Mouse (Mus musculus) embryonic stem cell, embryonic (primary cell): ENCODE data around the gene Ndufa9.

Source experiments
- CTCF ChIA-PET, 4 experiments: fragments of 300-600 bp in 2 of 4; fragments of 350-600 bp in 2 of 4; sonication (Branson Sonifier 250); formaldehyde crosslinking; loops; one replicate each; lab custom pipeline; 2022; ENCODE audit warnings: inconsistent platforms in 2 of 4; lab: Charles Lee
- POLR2A ChIA-PET, 4 experiments: fragments of 300-600 bp in 2 of 4; fragments of 350-600 bp in 2 of 4; sonication (Branson Sonifier 250); formaldehyde crosslinking; loops; one replicate each; lab custom pipeline; 2022; ENCODE audit warnings: antibody characterized with exemption in 4 of 4, inconsistent platforms in 1 of 4; lab: Charles Lee

Gene Ndufa9

DNA sequence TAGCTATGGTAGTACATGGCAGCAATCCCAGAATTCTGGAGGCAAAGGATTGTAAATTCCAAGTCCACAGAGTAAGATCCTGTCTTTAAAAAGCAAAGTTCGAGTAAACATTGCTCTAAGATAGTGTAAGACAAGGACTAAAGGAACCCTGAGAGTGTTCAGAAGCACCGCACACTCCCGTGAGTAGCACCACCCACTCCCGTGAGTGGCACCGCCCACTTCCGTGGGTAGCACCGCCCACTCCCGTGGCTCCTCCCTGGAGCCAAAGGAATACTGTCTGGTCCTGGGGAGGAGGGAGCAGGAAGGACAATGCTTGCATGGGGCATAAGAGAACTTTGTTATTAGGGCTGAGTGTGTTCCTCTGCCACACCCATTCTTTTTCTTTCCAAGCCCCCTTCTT, 60.1 kb downstream of the Ndufa9 start:
- ChIA-PET CTCF (no interaction called here), POLR2A (no interaction called here)

DNA sequence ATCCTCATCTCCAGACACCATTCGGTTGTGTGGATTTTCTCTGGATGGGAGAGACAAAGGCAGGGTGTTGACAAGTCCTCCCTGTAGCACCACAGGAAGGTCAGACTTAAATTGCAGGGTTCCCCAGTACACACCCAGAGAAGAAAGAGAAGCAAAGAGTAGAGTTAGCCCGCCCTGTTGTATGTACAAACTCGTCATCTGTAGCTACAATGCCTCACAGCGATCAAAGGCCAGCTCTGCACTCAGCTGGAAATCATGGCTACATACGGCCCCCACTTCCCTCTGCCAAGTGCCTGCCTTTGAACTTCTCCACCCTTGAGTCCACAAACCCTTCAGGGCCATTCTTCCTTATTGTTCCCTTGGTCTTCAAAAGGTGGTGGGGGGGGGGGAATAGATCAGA, 64.7 kb downstream of the Ndufa9 start:
- CTCF ChIA-PET, result interaction anchor here in 2 of 4 experiments (0.6 to 1.1 kb wide), 2 partner anchors 9 to 844 kb away, joined by 3 read pairs; no protein-coding TSS in a partner anchor
- POLR2A ChIA-PET, result interaction anchor here in 2 of 4 experiments (0.6 to 1.3 kb wide), 4 partner anchors 48 to 337 kb away, joined by 3 to 6 read pairs (median 4); no protein-coding TSS in a partner anchor

GRCm38 (mm10) chr6:126783651-126784066, 65.3 kb downstream of the Ndufa9 start:
- POLR2A ChIA-PET, result interaction anchor here in 2 of 4 experiments (0.7 to 1.3 kb wide), 2 partner anchors 48 to 337 kb away, joined by 3 read pairs; no protein-coding TSS in a partner anchor
- CTCF ChIA-PET, result interaction anchor here in 1 of 4 experiments (1.1 kb wide), 1 partner anchor 10 kb away, joined by 3 read pairs; no protein-coding TSS in a partner anchor

GRCm38 (mm10) chr6:126783056-126783455, 65.9 kb downstream of the Ndufa9 start:
- POLR2A ChIA-PET, result interaction anchor here in 1 of 4 experiments (1.3 kb wide), 1 partner anchor 49 kb away, joined by 3 read pairs; no protein-coding TSS in a partner anchor

GRCm38 (mm10) chr6:126777889-126778288, 71.0 kb downstream of the Ndufa9 start:
- ChIA-PET CTCF (interaction anchor here in 3 of 4 experiments (0.5 to 1.0 kb wide), 4 partner anchors 14 to 1861 kb away, joined by 3 to 7 read pairs (median 5); no protein-coding TSS in a partner anchor), POLR2A (interaction anchor here in 2 of 4 experiments (0.6 to 1.4 kb wide), 4 partner anchors 15 to 677 kb away, joined by 3 to 6 read pairs (median 4); no protein-coding TSS in a partner anchor)

More at GRCm38 (mm10) chr6:126783056-126783455, 65.9 kb downstream of the Ndufa9 start:
- CTCF ChIA-PET, result interaction anchor here in 1 of 4 experiments (0.6 kb wide), 1 partner anchor 366 kb away, joined by 6 read pairs; no protein-coding TSS in a partner anchor

- CTCF ChIA-PET, result interaction anchor here in 1 of 4 experiments (0.6 kb wide), 1 partner anchor 69 kb away, joined by 3 read pairs; no protein-coding TSS in a partner anchor
- POLR2A ChIA-PET, result interaction anchor here in 1 of 4 experiments (0.8 to 1.1 kb wide), 2 partner anchors 22 to 33 kb away, joined by 3 read pairs; no protein-coding TSS in a partner anchor
Observed at GRCm38 (mm10) chr6:126773873-126774272, 75.1 kb downstream of the Ndufa9 start.

DNA sequence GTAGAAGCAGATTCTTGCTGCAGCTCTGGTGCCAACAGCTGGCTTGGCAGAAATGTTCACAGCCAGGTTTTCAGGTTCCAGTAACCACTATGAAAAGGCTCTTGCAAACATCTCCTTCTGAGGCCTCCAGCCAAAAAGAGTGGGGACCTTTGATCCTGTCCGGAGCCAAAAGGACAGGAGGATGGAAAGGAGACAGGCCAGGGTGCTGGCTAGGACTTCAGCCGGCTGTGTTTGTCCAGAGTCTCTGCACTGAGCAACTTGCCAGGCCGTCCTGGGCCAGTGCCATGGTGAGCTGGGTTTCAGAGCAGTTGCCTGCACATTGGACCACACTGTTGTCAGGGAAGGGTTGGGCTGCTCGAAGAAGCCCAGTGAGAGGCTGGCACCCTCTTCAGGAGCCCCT, 76.6 kb downstream of the Ndufa9 start:
- ChIA-PET CTCF (interaction anchor here in 2 of 4 experiments (0.6 kb wide), 2 partner anchors 59 to 301 kb away, joined by 3 read pairs; no protein-coding TSS in a partner anchor), POLR2A (interaction anchor here in 1 of 4 experiments (0.7 kb wide), 1 partner anchor 237 kb away, joined by 3 read pairs; no protein-coding TSS in a partner anchor)
